Mouse (Mus musculus) hindbrain, embryonic 16.5 days (tissue): ENCODE measurements around the gene 1700010I14Rik. TPM values are rescaled to one million over a fixed set of nuclear protein-coding genes. Genes with fewer than 3 reads are reported as not detected.

Experiments used
- ATAC-seq: fragments of 200-750 bp; cut with Nextera tagmentation; 2 replicates; pipeline ENCODE4 v1.8.0; 2017; ENCODE audit warnings: moderate TSS enrichment, moderate library complexity
- H3K27ac ChIP-seq: fragments of 300-500 bp; sonication (generic); 2 replicates; pipeline ENCODE4 v1.5.1; 2014; ENCODE audit warnings: low read depth, mild to moderate bottlenecking, control low read depth, low read length, moderate library complexity
- H3K27me3 ChIP-seq: fragments of 300-500 bp; sonication (generic); replicated peaks from 2 replicates; pipeline ENCODE4 v1.6.1; 2014; ENCODE audit warnings: low read length; ENCODE audit not compliant: control insufficient read depth, insufficient read depth
- H3K36me3 ChIP-seq: fragments of 300-500 bp; sonication (generic); 2 replicates; pipeline ENCODE4 v1.6.1; 2014; ENCODE audit warnings: mild to moderate bottlenecking, low read length, moderate library complexity, mixed read lengths; ENCODE audit not compliant: control insufficient read depth, insufficient read depth
- H3K4me1 ChIP-seq: fragments of 300-500 bp; sonication (generic); 2 replicates; pipeline ENCODE4 v1.6.1; 2014; ENCODE audit warnings: low read depth, low read length; ENCODE audit not compliant: control insufficient read depth, insufficient read depth
- H3K4me2 ChIP-seq: fragments of 300-500 bp; sonication (generic); 2 replicates; pipeline ENCODE4 v1.6.1; 2014; ENCODE audit warnings: mild to moderate bottlenecking, low read length, control low read depth, moderate library complexity
- H3K4me3 ChIP-seq: fragments of 300-500 bp; sonication (generic); 2 replicates; pipeline ENCODE4 v1.5.1; 2014; ENCODE audit warnings: mild to moderate bottlenecking, low read length, control low read depth, moderate library complexity
- H3K9ac ChIP-seq: fragments of 300-500 bp; sonication (generic); 2 replicates; pipeline ENCODE4 v1.6.1; 2014; ENCODE audit warnings: low read depth, mild to moderate bottlenecking, control low read depth, low read length, moderate library complexity
- H3K9me3 ChIP-seq: fragments of 300-500 bp; sonication (generic); 2 replicates; pipeline ENCODE4 v1.6.1; 2014; ENCODE audit warnings: mild to moderate bottlenecking, low read length, moderate library complexity; ENCODE audit not compliant: control insufficient read depth
- WGBS: fragments of 180-500 bp; shearing (Covaris S2); extraction: QIAGEN DNeasy Blood & Tissue Kit; methylation state at CpG from one replicate; pipeline ENCODE4 v1.1.7; 2014; 5-methylcytosine and 5-hydroxymethylcytosine counted together
- polyA plus RNA-seq: library from polyadenylated mRNA; unstranded; fragments of >200 nt; fragmentation: Nextera tagmentation; extraction: Ambion mirVana; gene quantifications from 2 replicates; pipeline ENCODE4 v1.2.1, GENCODE M21; 2015

1700010I14Rik gene
- polyA plus RNA-seq, 1 experiment from 2014 or later = 2.4 TPM

- no peaks in the 10 kb centered on the region for H3K27me3 ChIP-seq
- no peaks in the 10 kb centered on the region for H3K36me3 ChIP-seq
- no peak for ATAC-seq
- H3K4me3 ChIP-seq = no peak overlapping the region
- no peaks in the 10 kb centered on the region for H3K9me3 ChIP-seq
- 84% methylated on average over 5 of the region's 5 CpGs for WGBS
- peaks cover 15% of the 10 kb centered on the region for H3K4me1 ChIP-seq
- H3K9ac ChIP-seq = no peak overlapping the region
- no peak overlapping the region for H3K27ac ChIP-seq
- no peak overlapping the region for H3K4me2 ChIP-seq
Observed at GRCm38 (mm10) chr17:9033511-9033910, 45.4 kb downstream of the 1700010I14Rik start.

- Histone ChIP-seq H3K9ac (no peak overlapping the region), H3K9me3 (no peaks in the 10 kb centered on the region)
Observed at GRCm38 (mm10) chr17:9035561-9036348, 47.6 kb downstream of the 1700010I14Rik start.

GRCm38 (mm10) chr17:9042723-9043122 is 54.6 kb downstream of the 1700010I14Rik start:
- no peaks in the 10 kb centered on the region for H3K9me3 ChIP-seq
- no peak overlapping the region for H3K4me3 ChIP-seq
- H3K9ac ChIP-seq = no peak overlapping the region
- no peaks in the 10 kb centered on the region for H3K27me3 ChIP-seq
- no peak for ATAC-seq
- no peaks in the 10 kb centered on the region for H3K36me3 ChIP-seq
- H3K4me2 ChIP-seq = no peak overlapping the region
- 48% methylated on average over 2 of the region's 2 CpGs for WGBS
- H3K27ac ChIP-seq = no peak overlapping the region
- no peaks in the 10 kb centered on the region for H3K4me1 ChIP-seq

More at GRCm38 (mm10) chr17:9035561-9036348, 47.6 kb downstream of the 1700010I14Rik start:
- no peak for ATAC-seq
- Histone ChIP-seq H3K27me3 (no peaks in the 10 kb centered on the region), H3K4me2 (no peak overlapping the region), H3K4me1 (peaks cover 15% of the 10 kb centered on the region), H3K27ac (no peak overlapping the region), H3K4me3 (no peak overlapping the region), H3K36me3 (no peaks in the 10 kb centered on the region)
- 66% methylated on average over 8 of the region's 8 CpGs for WGBS

- Histone ChIP-seq H3K9me3 (no peaks in the 10 kb centered on the region), H3K4me2 (no peak overlapping the region), H3K27ac (no peak overlapping the region), H3K27me3 (no peaks in the 10 kb centered on the region), H3K36me3 (no peaks in the 10 kb centered on the region), H3K4me3 (no peak overlapping the region), H3K4me1 (no peaks in the 10 kb centered on the region), H3K9ac (no peak overlapping the region)
- 78% methylated on average over 13 of the region's 13 CpGs for WGBS
- no peak for ATAC-seq
Observed at GRCm38 (mm10) chr17:9052441-9052980, 64.4 kb downstream of the 1700010I14Rik start.

GRCm38 (mm10) chr17:9059360-9059932 is 71.3 kb downstream of the 1700010I14Rik start:
- no peak overlapping the region for H3K4me2 ChIP-seq

More at GRCm38 (mm10) chr17:9059360-9059932, 71.3 kb downstream of the 1700010I14Rik start:
- H3K4me3 ChIP-seq = no peak overlapping the region
- no peak overlapping the region for H3K27ac ChIP-seq
- no peak overlapping the region for H3K9ac ChIP-seq
- no peaks in the 10 kb centered on the region for H3K36me3 ChIP-seq
- H3K4me1 ChIP-seq = no peaks in the 10 kb centered on the region
- H3K9me3 ChIP-seq = no peaks in the 10 kb centered on the region
- H3K27me3 ChIP-seq = no peaks in the 10 kb centered on the region
- WGBS = 67% methylated on average over 8 of the region's 8 CpGs
- ATAC-seq = no peak
